Mouse (Mus musculus): Measurements from ENCODE around the gene Col8a2. TPM values are rescaled to one million over a fixed set of nuclear protein-coding genes. Genes with fewer than 3 reads are reported as not detected.

Gene Col8a2
- 3.8 and 4.8 TPM in 2 replicates for polyA plus RNA-seq (2014; fragmentation: Nextera tagmentation; extraction: Ambion mirVana)

- ATAC-seq (ENCODE audit: insufficient number of reproducible peaks, insufficient read depth, low FRiP score, low read depth), result no peak
- H3K4me3 ChIP-seq (ENCODE audit: control insufficient read depth in 1 of 2, insufficient read depth in 1 of 2, low read depth in 1 of 2, low read length in 2 of 2), result peak within 1 kb of the TSS; percentile 42 to 46
These were observed at the start of gene Col8a2 for GRCm38 (mm10) chr4:126286492-126286891. Gene Col8a2 (plus strand): TSS chr4:126286793.

GRCm38 (mm10) chr4:126237721-126238242 lies 48.8 kb upstream of the Col8a2 start:
- H3K4me1 ChIP-seq (ENCODE audit: control insufficient read depth in 2 of 2, insufficient read depth in 2 of 2, low read length in 2 of 2), result peaks cover 26 to 40% of the 10 kb centered on the region in 2 experiments
- H3K27me3 ChIP-seq (ENCODE audit: control insufficient read depth, insufficient read depth, low read length), result no peaks in the 10 kb centered on the region
- no peaks in the 10 kb centered on the region for H3K9me3 ChIP-seq (ENCODE audit: control insufficient read depth, low read length)
- WGBS, result 22% methylated on average over 5 of the region's 5 CpGs
- no peak overlapping the region for H3K4me3 ChIP-seq (ENCODE audit: control insufficient read depth in 1 of 2, insufficient read depth in 1 of 2, low read depth in 1 of 2, low read length in 2 of 2)
- H3K9ac ChIP-seq (ENCODE audit: low read length), result peak overlapping the region; percentile 62
- peak overlapping the region; percentile 48 for H3K4me2 ChIP-seq (ENCODE audit: low read length)
- H3K36me3 ChIP-seq (ENCODE audit: control insufficient read depth, insufficient read depth, low read length), result peaks cover 100% of the 10 kb centered on the region
- ATAC-seq (ENCODE audit: insufficient number of reproducible peaks, insufficient read depth, low FRiP score, low read depth), result peak; percentile 76
- H3K27ac ChIP-seq (replicated peaks in 1 of 2; ENCODE audit: control insufficient read depth in 1 of 2, insufficient read depth in 1 of 2, low read depth in 2 of 2, low read length in 2 of 2), result peak overlapping the region; percentile 94 to 95

More at GRCm38 (mm10) chr4:126286492-126286891, at the start of gene Col8a2:
- no peaks in the 10 kb centered on the region for H3K36me3 ChIP-seq (ENCODE audit: control insufficient read depth, insufficient read depth, low read length)
- WGBS, result 2% methylated on average over 42 of the region's 42 CpGs
- H3K27ac ChIP-seq (replicated peaks in 1 of 2; ENCODE audit: control insufficient read depth in 1 of 2, insufficient read depth in 1 of 2, low read depth in 2 of 2, low read length in 2 of 2), result no peak within 1 kb of the TSS
- peaks cover 7% of the 10 kb centered on the region in 2 experiments for H3K4me1 ChIP-seq (ENCODE audit: control insufficient read depth in 2 of 2, insufficient read depth in 2 of 2, low read length in 2 of 2)
- H3K4me2 ChIP-seq (ENCODE audit: low read length), result peak within 1 kb of the TSS; percentile 65
- peaks cover 5% of the 10 kb centered on the region; the same call in 1 of the 2 replicates for H3K9me3 ChIP-seq (ENCODE audit: control insufficient read depth, low read length)
- H3K27me3 ChIP-seq (ENCODE audit: control insufficient read depth, insufficient read depth, low read length), result peaks cover 63% of the 10 kb centered on the region
- H3K9ac ChIP-seq (ENCODE audit: low read length), result peak within 1 kb of the TSS; percentile 55

GRCm38 (mm10) chr4:126239862-126240475 lies 46.6 kb upstream of the Col8a2 start:
- peaks cover 28 to 51% of the 10 kb centered on the region in 2 experiments for H3K4me1 ChIP-seq (ENCODE audit: control insufficient read depth in 2 of 2, insufficient read depth in 2 of 2, low read length in 2 of 2)
- ATAC-seq (ENCODE audit: insufficient number of reproducible peaks, insufficient read depth, low FRiP score, low read depth), result no peak
- peaks cover 86% of the 10 kb centered on the region for H3K36me3 ChIP-seq (ENCODE audit: control insufficient read depth, insufficient read depth, low read length)
- H3K27me3 ChIP-seq (ENCODE audit: control insufficient read depth, insufficient read depth, low read length), result no peaks in the 10 kb centered on the region
- no peak overlapping the region for H3K9ac ChIP-seq (ENCODE audit: low read length)
- WGBS, result 82% methylated on average over 13 of the region's 13 CpGs
- H3K4me3 ChIP-seq (ENCODE audit: control insufficient read depth in 1 of 2, insufficient read depth in 1 of 2, low read depth in 1 of 2, low read length in 2 of 2), result no peak overlapping the region
- H3K9me3 ChIP-seq (ENCODE audit: control insufficient read depth, low read length), result no peaks in the 10 kb centered on the region
- H3K4me2 ChIP-seq (ENCODE audit: low read length), result no peak overlapping the region
- H3K27ac ChIP-seq (replicated peaks in 1 of 2; ENCODE audit: control insufficient read depth in 1 of 2, insufficient read depth in 1 of 2, low read depth in 2 of 2, low read length in 2 of 2), result no peak overlapping the region

GRCm38 (mm10) chr4:126241956-126242355 lies 44.6 kb upstream of the Col8a2 start:
- peaks cover 23 to 50% of the 10 kb centered on the region in 2 experiments for H3K4me1 ChIP-seq (ENCODE audit: control insufficient read depth in 2 of 2, insufficient read depth in 2 of 2, low read length in 2 of 2)
- H3K4me3 ChIP-seq (ENCODE audit: control insufficient read depth in 1 of 2, insufficient read depth in 1 of 2, low read depth in 1 of 2, low read length in 2 of 2), result no peak overlapping the region
- no peak for ATAC-seq (ENCODE audit: insufficient number of reproducible peaks, insufficient read depth, low FRiP score, low read depth)
- H3K4me2 ChIP-seq (ENCODE audit: low read length), result no peak overlapping the region
- no peaks in the 10 kb centered on the region for H3K27me3 ChIP-seq (ENCODE audit: control insufficient read depth, insufficient read depth, low read length)
- 0 out of 2 replicates have a peak overlapping the region, but pooled peaks have one; percentile 30 for H3K9ac ChIP-seq (ENCODE audit: low read length)
- WGBS, result 24% methylated on average over 9 of the region's 9 CpGs
- H3K9me3 ChIP-seq (ENCODE audit: control insufficient read depth, low read length), result no peaks in the 10 kb centered on the region
- H3K27ac ChIP-seq (replicated peaks in 1 of 2; ENCODE audit: control insufficient read depth in 1 of 2, insufficient read depth in 1 of 2, low read depth in 2 of 2, low read length in 2 of 2), result peak overlapping the region; percentile 2 to 50; a peak in 2 of 4 replicates
- peaks cover 78% of the 10 kb centered on the region for H3K36me3 ChIP-seq (ENCODE audit: control insufficient read depth, insufficient read depth, low read length)

- H3K27me3 ChIP-seq (ENCODE audit: control insufficient read depth, insufficient read depth, low read length), result no peaks in the 10 kb centered on the region
- no peaks in the 10 kb centered on the region for H3K9me3 ChIP-seq (ENCODE audit: control insufficient read depth, low read length)
These were observed 44.1 kb upstream of the Col8a2 start for GRCm38 (mm10) chr4:126242510-126242909.

GRCm38 (mm10) chr4:126246202-126246889 lies 40.2 kb upstream of the Col8a2 start:
- peaks cover 20 to 65% of the 10 kb centered on the region in 2 experiments for H3K4me1 ChIP-seq (ENCODE audit: control insufficient read depth in 2 of 2, insufficient read depth in 2 of 2, low read length in 2 of 2)
- H3K4me3 ChIP-seq (ENCODE audit: control insufficient read depth in 1 of 2, insufficient read depth in 1 of 2, low read depth in 1 of 2, low read length in 2 of 2), result no peak overlapping the region
- ATAC-seq (ENCODE audit: insufficient number of reproducible peaks, insufficient read depth, low FRiP score, low read depth), result no peak
- H3K4me2 ChIP-seq (ENCODE audit: low read length), result no peak overlapping the region
- WGBS, result 56% methylated on average over 13 of the region's 13 CpGs
- no peaks in the 10 kb centered on the region for H3K9me3 ChIP-seq (ENCODE audit: control insufficient read depth, low read length)
- no peak overlapping the region for H3K9ac ChIP-seq (ENCODE audit: low read length)
- H3K36me3 ChIP-seq (ENCODE audit: control insufficient read depth, insufficient read depth, low read length), result peaks cover 46% of the 10 kb centered on the region
- no peak overlapping the region for H3K27ac ChIP-seq (replicated peaks in 1 of 2; ENCODE audit: control insufficient read depth in 1 of 2, insufficient read depth in 1 of 2, low read depth in 2 of 2, low read length in 2 of 2)
- H3K27me3 ChIP-seq (ENCODE audit: control insufficient read depth, insufficient read depth, low read length), result no peaks in the 10 kb centered on the region

More at GRCm38 (mm10) chr4:126242510-126242909, 44.1 kb upstream of the Col8a2 start:
- Histone ChIP-seq H3K9ac (ENCODE audit: low read length) (peak overlapping the region; percentile 30; the same call in 1 of the 2 replicates), H3K4me1 (ENCODE audit: control insufficient read depth in 2 of 2, insufficient read depth in 2 of 2, low read length in 2 of 2) (peaks cover 19 to 47% of the 10 kb centered on the region in 2 experiments), H3K4me2 (ENCODE audit: low read length) (no peak overlapping the region), H3K36me3 (ENCODE audit: control insufficient read depth, insufficient read depth, low read length) (peaks cover 77% of the 10 kb centered on the region), H3K4me3 (ENCODE audit: control insufficient read depth in 1 of 2, insufficient read depth in 1 of 2, low read depth in 1 of 2, low read length in 2 of 2) (no peak overlapping the region), H3K27ac (replicated peaks in 1 of 2; ENCODE audit: control insufficient read depth in 1 of 2, insufficient read depth in 1 of 2, low read depth in 2 of 2, low read length in 2 of 2) (peak overlapping the region; percentile 2 to 50; a peak in 2 of 4 replicates)
- WGBS, result 67% methylated on average over 6 of the region's 6 CpGs
- no peak for ATAC-seq (ENCODE audit: insufficient number of reproducible peaks, insufficient read depth, low FRiP score, low read depth)

- H3K4me2 ChIP-seq (ENCODE audit: low read length), result no peak overlapping the region
- 0 out of 4 replicates have a peak overlapping the region, but pooled peaks of 1 of the 2 experiments have one; percentile 19 for H3K27ac ChIP-seq (replicated peaks in 1 of 2; ENCODE audit: control insufficient read depth in 1 of 2, insufficient read depth in 1 of 2, low read depth in 2 of 2, low read length in 2 of 2)
- peaks cover 28 to 71% of the 10 kb centered on the region in 2 experiments for H3K4me1 ChIP-seq (ENCODE audit: control insufficient read depth in 2 of 2, insufficient read depth in 2 of 2, low read length in 2 of 2)
- 28% methylated on average over 11 of the region's 11 CpGs for WGBS
- H3K9ac ChIP-seq (ENCODE audit: low read length), result peak overlapping the region; percentile 48; the same call in 1 of the 2 replicates
- H3K4me3 ChIP-seq (ENCODE audit: control insufficient read depth in 1 of 2, insufficient read depth in 1 of 2, low read depth in 1 of 2, low read length in 2 of 2), result no peak overlapping the region
- no peaks in the 10 kb centered on the region for H3K27me3 ChIP-seq (ENCODE audit: control insufficient read depth, insufficient read depth, low read length)
- no peaks in the 10 kb centered on the region for H3K9me3 ChIP-seq (ENCODE audit: control insufficient read depth, low read length)
- peaks cover 29% of the 10 kb centered on the region for H3K36me3 ChIP-seq (ENCODE audit: control insufficient read depth, insufficient read depth, low read length)
- no peak for ATAC-seq (ENCODE audit: insufficient number of reproducible peaks, insufficient read depth, low FRiP score, low read depth)
These were observed 38.2 kb upstream of the Col8a2 start for GRCm38 (mm10) chr4:126248261-126248868.
